Comparison of ENCODE assay signal across 11 mouse cellular contexts in the genomic region with DNA sequence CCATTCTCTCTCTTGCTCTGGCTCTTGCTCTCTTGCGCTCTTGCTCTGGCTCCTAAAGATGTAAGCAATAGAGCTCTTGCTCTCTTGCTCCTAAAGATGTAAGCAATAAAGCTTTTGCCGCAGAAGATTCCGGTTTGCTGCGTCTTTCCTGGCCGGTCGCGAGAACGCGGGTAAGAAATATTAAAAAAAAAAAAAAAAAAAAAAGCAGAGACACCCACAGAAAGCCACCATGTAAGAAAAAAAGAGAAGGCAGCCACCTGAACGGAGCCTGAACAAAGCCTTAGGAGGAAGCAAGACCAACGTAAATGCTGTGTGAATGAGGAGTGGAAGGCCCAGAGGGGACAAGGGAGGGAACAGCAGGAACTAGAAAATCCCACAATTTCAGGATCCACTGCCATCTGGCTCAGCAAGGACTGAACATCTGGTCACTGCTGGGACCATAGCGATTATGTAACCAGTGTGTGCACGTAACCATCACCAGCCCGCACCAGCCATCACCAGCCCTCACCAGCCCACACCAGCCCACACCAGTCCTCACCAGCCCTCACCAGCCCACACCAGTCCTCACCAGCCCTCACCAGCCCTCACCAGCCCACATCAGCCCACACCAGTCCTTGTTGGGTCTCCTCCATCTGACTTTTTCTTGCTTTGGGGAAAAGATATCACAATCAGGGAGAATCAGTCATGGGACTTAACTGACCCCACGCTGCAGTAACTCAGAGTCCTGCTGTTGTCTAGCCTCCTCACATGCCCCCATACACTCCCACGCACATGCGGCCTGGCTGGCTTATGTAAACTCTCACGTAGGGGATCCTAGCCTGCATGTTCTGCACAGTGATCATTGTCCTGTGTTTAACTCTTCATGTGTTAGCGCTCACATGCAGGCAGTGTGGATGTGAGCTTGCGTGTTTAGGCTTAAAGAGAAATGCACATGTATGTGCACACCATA. TPM values are rescaled to one million over a fixed set of nuclear protein-coding genes. Genes with fewer than 3 reads are reported as not detected.
DNase-seq lines count a peak whose midpoint lies in the region; ATAC-seq and TF ChIP-seq lines count a peak whose summit lies in the region.
"Had no signal": no experiment of that assay in that cellular context is flagged by ENCODE, and none has a peak within 500 bp of the region (broad histone marks: within the 10 kb centered on the region; RNA-seq: fewer than 3 reads in every experiment).

No protein-coding gene starts in this region.

- no peak for TF ChIP-seq EP300 in liver, embryonic 14.5 days (IDR thresholded peaks at IDR 0.05; ENCODE audit: low read depth)

- no peaks in the 10 kb centered on the region for H3K27me3 ChIP-seq in liver, embryonic 14.5 days (ENCODE audit: control insufficient read depth, insufficient read depth, low read length)
- H3K27me3 ChIP-seq in hindbrain, embryonic 14.5 days (ENCODE audit: control insufficient read depth, insufficient read depth, low read length) = no peaks in the 10 kb centered on the region
- H3K27me3 ChIP-seq: neural tube, embryonic 12.5 days had no signal

- whole genome bisulfite sequencing in bone marrow, adult 2 months = 80% methylated on average over 20 of the region's 20 CpGs
- 84% methylated on average over 20 of the region's 20 CpGs for WGBS in liver, embryonic 14.5 days (ENCODE audit: insufficient replicate concordance)
- WGBS in hindbrain, embryonic 14.5 days = 88% methylated on average over 20 of the region's 20 CpGs

- 0 out of 2 replicates have a peak overlapping the region, but pooled peaks have one; percentile 13 for H3K9ac ChIP-seq in liver, embryonic 14.5 days (replicated peaks)
- H3K9ac ChIP-seq in hindbrain, embryonic 14.5 days = no peak overlapping the region
- H3K9ac ChIP-seq: neural tube, embryonic 12.5 days had no signal

- peak overlapping the region; percentile 38 for H3K4me2 ChIP-seq in liver, embryonic 14.5 days (ENCODE audit: low read depth)
- no peak overlapping the region for H3K4me2 ChIP-seq in hindbrain, embryonic 14.5 days (replicated peaks)
- H3K4me2 ChIP-seq: neural tube, embryonic 12.5 days had no signal

- peaks cover 7% of the 10 kb centered on the region for H3K4me1 ChIP-seq in bone marrow, adult 2 months (ENCODE audit: control insufficient read depth, insufficient read depth, low read length)
- H3K4me1 ChIP-seq in liver, embryonic 14.5 days (replicated peaks; ENCODE audit: control insufficient read depth in 2 of 2, insufficient read depth in 2 of 2, low read length in 1 of 2) = peaks cover 29 to 38% of the 10 kb centered on the region in 2 experiments
- no peaks in the 10 kb centered on the region for H3K4me1 ChIP-seq in hindbrain, embryonic 14.5 days (replicated peaks; ENCODE audit: control insufficient read depth, insufficient read depth, low read length)

- H3K27ac ChIP-seq in bone marrow, adult 2 months (ENCODE audit: control insufficient read depth, insufficient read depth, low read depth, low read length, poor library complexity) = peak overlapping the region; percentile 31
- peak overlapping the region; percentile 44 for H3K27ac ChIP-seq in liver, embryonic 14.5 days
- H3K27ac ChIP-seq in hindbrain, embryonic 14.5 days = no peak overlapping the region
- H3K27ac ChIP-seq: neural tube, embryonic 12.5 days had no signal

- H3K4me3 ChIP-seq in bone marrow, adult 2 months (replicated peaks; ENCODE audit: control insufficient read depth, low read depth, low read length) = no peak overlapping the region
- no peak overlapping the region; a peak in 1 of 4 replicates for H3K4me3 ChIP-seq in liver, embryonic 14.5 days (ENCODE audit: insufficient read depth in 1 of 2, low read depth in 2 of 2, low read length in 2 of 2)
- H3K4me3 ChIP-seq in hindbrain, embryonic 14.5 days (replicated peaks; ENCODE audit: low read length) = no peak overlapping the region
- H3K4me3 ChIP-seq: neural tube, embryonic 12.5 days had no signal

- no peak for TF ChIP-seq CTCF in bone marrow, adult 2 months (IDR thresholded peaks at IDR 0.05; ENCODE audit: control insufficient read depth, insufficient read depth, low read length)
- no peak for TF ChIP-seq CTCF in liver, embryonic 14.5 days (IDR thresholded peaks at IDR 0.05; ENCODE audit: low read depth)

- no peak for TF ChIP-seq POLR2A in bone marrow, adult 2 months (IDR thresholded peaks at IDR 0.05; ENCODE audit: borderline replicate concordance, control insufficient read depth, low read depth, low read length)

- DNase-seq in heart, adult 11 months = peak; percentile 98
- no peak for DNase-seq in heart, postnatal 4 days
- DNase-seq in heart, adult 18-20 months = peak; percentile 80 to 81
- DNase-seq in liver, embryonic 14.5 days (ENCODE audit: low read depth in 3 of 3, low spot score in 3 of 3) = no peak
- DNase-seq in adrenal gland, postnatal 4 days (ENCODE audit: low spot score in 2 of 2) = no peak
- DNase-seq in hindbrain, embryonic 14.5 days (ENCODE audit: low spot score) = no peak
- no peak for DNase-seq in lung, postnatal 25 days (ENCODE audit: low spot score)
- DNase-seq: lung, postnatal 36 days; right cerebral cortex, postnatal 25 days had no signal

- no peaks in the 10 kb centered on the region for H3K9me3 ChIP-seq in liver, embryonic 14.5 days (ENCODE audit: control insufficient read depth, low read length)
- H3K9me3 ChIP-seq in hindbrain, embryonic 14.5 days (ENCODE audit: control insufficient read depth, low read length) = no peaks in the 10 kb centered on the region
- H3K9me3 ChIP-seq: neural tube, embryonic 12.5 days had no signal

- no peak for ATAC-seq in liver, embryonic 14.5 days (ENCODE audit: insufficient read depth)
- ATAC-seq in hindbrain, embryonic 14.5 days (ENCODE audit: low FRiP score) = no peak

- no peaks in the 10 kb centered on the region for H3K36me3 ChIP-seq in liver, embryonic 14.5 days (replicated peaks; ENCODE audit: control insufficient read depth, insufficient read depth, low read depth)
- no peaks in the 10 kb centered on the region for H3K36me3 ChIP-seq in hindbrain, embryonic 14.5 days (replicated peaks; ENCODE audit: control insufficient read depth, insufficient read depth)
- H3K36me3 ChIP-seq: neural tube, embryonic 12.5 days had no signal

RNA-seq across cellular contexts. Expression of a gene that starts 24.7 kb away (rescaled TPM):
- 10 to 100 TPM; 15.7 to 20.5 TPM for total RNA-seq in heart, postnatal 4 days (2021)
- polyA plus RNA-seq in bone marrow, adult 2 months (2011; ENCODE audit: insufficient read depth, insufficient read length, low replicate concordance, missing spikeins) = not detected in 2 replicates
- 10 to 100 TPM; 27.3 to 38.3 TPM for total RNA-seq in heart, adult 18-20 months (2021)
- 1.4 TPM in 2 replicates for polyA plus RNA-seq in liver, embryonic 14.5 days (2012; rRNA removed)
- polyA plus RNA-seq in liver, embryonic 14.5 days (2014; fragmentation: Nextera tagmentation; extraction: Ambion mirVana) = 1.1 and 1.4 TPM in 2 replicates
- 1 to 10 TPM; 5.5 to 6.3 TPM for total RNA-seq in adrenal gland, postnatal 4 days (2021)
- 22.4 and 27.5 TPM in 2 replicates for polyA plus RNA-seq in hindbrain, embryonic 14.5 days (2014; fragmentation: Nextera tagmentation; extraction: Ambion mirVana)

RNA-seq across cellular contexts. Expression of a gene that starts 30.8 kb away (rescaled TPM):
- total RNA-seq in heart, postnatal 4 days (2021) = 100 to 1,000 TPM; 138 to 145 TPM
- 32.3 and 44.5 TPM in 2 replicates for polyA plus RNA-seq in bone marrow, adult 2 months (2011; ENCODE audit: insufficient read depth, insufficient read length, low replicate concordance, missing spikeins)
- 10 to 100 TPM; 83.5 to 86.2 TPM for total RNA-seq in heart, adult 18-20 months (2021)
- polyA plus RNA-seq in liver, embryonic 14.5 days (2012; rRNA removed) = 6.7 and 7.6 TPM in 2 replicates
- 6.2 and 10.6 TPM in 2 replicates for polyA plus RNA-seq in liver, embryonic 14.5 days (2014; fragmentation: Nextera tagmentation; extraction: Ambion mirVana)
- 100 to 1,000 TPM; 148 to 158 TPM for total RNA-seq in adrenal gland, postnatal 4 days (2021)
- 105 and 119 TPM in 2 replicates for polyA plus RNA-seq in hindbrain, embryonic 14.5 days (2014; fragmentation: Nextera tagmentation; extraction: Ambion mirVana)

RNA-seq across cellular contexts. Expression of a gene that starts 35.4 kb away (rescaled TPM):
- 10 to 100 TPM; 40.9 to 42.5 TPM for total RNA-seq in heart, postnatal 4 days (2021)
- polyA plus RNA-seq in bone marrow, adult 2 months (2011; ENCODE audit: insufficient read depth, insufficient read length, low replicate concordance, missing spikeins) = 11.4 and 12.5 TPM in 2 replicates
- total RNA-seq in heart, adult 18-20 months (2021) = 10 to 100 TPM; 15.0 to 23.0 TPM
- polyA plus RNA-seq in liver, embryonic 14.5 days (2012; rRNA removed) = 7.8 and 8.9 TPM in 2 replicates
- polyA plus RNA-seq in liver, embryonic 14.5 days (2014; fragmentation: Nextera tagmentation; extraction: Ambion mirVana) = 9.8 and 12.5 TPM in 2 replicates
- total RNA-seq in adrenal gland, postnatal 4 days (2021) = 1 to 10 TPM; 2.4 TPM
- polyA plus RNA-seq in hindbrain, embryonic 14.5 days (2014; fragmentation: Nextera tagmentation; extraction: Ambion mirVana) = 0.52 and 0.56 TPM in 2 replicates

Comparison
In these comparisons a context has a peak if more than half of its experiments do, and no peak if none do; other contexts are left out.
1. DNase-seq: peak in heart, adult 11 months (single experiment) and heart, adult 18-20 months (2 of 2); none in heart, postnatal 4 days (single experiment), liver, embryonic 14.5 days (0 of 3), adrenal gland, postnatal 4 days (0 of 2), hindbrain, embryonic 14.5 days (single experiment) and lung, postnatal 25 days (single experiment).
2. RNA of a gene that starts 35.4 kb away (total RNA-seq): 40.9 to 42.5 TPM in heart, postnatal 4 days and 15.0 to 23.0 TPM in heart, adult 18-20 months; 2.4 TPM in adrenal gland, postnatal 4 days; every median in the first group is over 4 times any median in the second.